Comparison of ENCODE assay signal across 20 mouse cellular contexts in genomic region chr9:51058951-51059521, GRCm38 (mm10). TPM values are rescaled to one million over a fixed set of nuclear protein-coding genes. Genes with fewer than 3 reads are reported as not detected.
DNase-seq lines count a peak whose midpoint lies in the region; ATAC-seq and TF ChIP-seq lines count a peak whose summit lies in the region.
"Had no signal": no experiment of that assay in that cellular context is flagged by ENCODE, and none has a peak within 500 bp of the region (broad histone marks: within the 10 kb centered on the region; RNA-seq: fewer than 3 reads in every experiment).

No protein-coding gene starts in this region.

- ATAC-seq in frontal cortex, adult (ENCODE audit: low TSS enrichment), result peak; percentile 96
- no peak for ATAC-seq in liver, postnatal 0 days
- ATAC-seq: activated CD4-positive, CD25-positive, alpha-beta regulatory T cell, adult 4 months had no signal

- no peaks in the 10 kb centered on the region for H3K27me3 ChIP-seq in liver, postnatal 0 days (ENCODE audit: insufficient read depth, low read length)
- H3K27me3 ChIP-seq: heart, embryonic 13.5 days had no signal

- no peak for TF ChIP-seq CTCF in brain, embryonic 14.5 days (IDR thresholded peaks at IDR 0.05; ENCODE audit: borderline replicate concordance, extremely low read depth, insufficient read depth, insufficient read length)
- no peak for TF ChIP-seq CTCF in liver, postnatal 0 days (IDR thresholded peaks at IDR 0.05; ENCODE audit: low read depth)

- no peak for DNase-seq in frontal cortex, postnatal 25 days (ENCODE audit: low spot score in 2 of 2)
- peak; percentile 19 to 41 for DNase-seq in left cerebral cortex, adult 9 months (ENCODE audit: low spot score in 2 of 2)
- DNase-seq in left cerebral cortex, postnatal 10 days (ENCODE audit: extremely low spot score in 1 of 2, low spot score in 2 of 2), result no peak
- DNase-seq in brain, embryonic 14.5 days (ENCODE audit: low read depth), result peak; percentile 24
- DNase-seq in right cerebral cortex, postnatal 36 days (ENCODE audit: low spot score in 2 of 2), result peak; percentile 10 to 39
- no peak for DNase-seq in lung, postnatal 14 days
- no peak for DNase-seq in liver, postnatal 0 days

- TF ChIP-seq POLR2A in brain, embryonic 14.5 days (IDR thresholded peaks at IDR 0.05; ENCODE audit: borderline replicate concordance, extremely low read depth, insufficient read depth, insufficient read length, poor library complexity, severe bottlenecking), result no peak

- no peak overlapping the region for H3K4me2 ChIP-seq in liver, postnatal 0 days (ENCODE audit: low read depth, low read length)
- H3K4me2 ChIP-seq: heart, embryonic 13.5 days had no signal

- no peak overlapping the region for H3K4me3 ChIP-seq in liver, postnatal 0 days (ENCODE audit: low read depth, low read length)
- H3K4me3 ChIP-seq: forebrain, embryonic 10.5 days; heart, embryonic 13.5 days; hindbrain, embryonic 10.5 days; midbrain, embryonic 10.5 days had no signal

- no peaks in the 10 kb centered on the region for H3K9me3 ChIP-seq in liver, postnatal 0 days (ENCODE audit: low read length)
- H3K9me3 ChIP-seq: forebrain, embryonic 10.5 days; heart, embryonic 13.5 days; hindbrain, embryonic 10.5 days; midbrain, embryonic 10.5 days had no signal

- TF ChIP-seq EP300 in liver, postnatal 0 days (IDR thresholded peaks at IDR 0.05; ENCODE audit: low read depth), result no peak

- WGBS in liver, postnatal 0 days (ENCODE audit: insufficient replicate concordance), result 81% methylated on average over 4 of the region's 4 CpGs

- intact Hi-C loops in left cerebral cortex, postnatal 10 days (cut with DNase I), result no loop called here

- H3K4me1 ChIP-seq in liver, postnatal 0 days (ENCODE audit: insufficient read depth), result no peaks in the 10 kb centered on the region
- H3K4me1 ChIP-seq: forebrain, embryonic 10.5 days; hindbrain, embryonic 10.5 days; midbrain, embryonic 10.5 days had no signal

- H3K27ac ChIP-seq in liver, postnatal 0 days (ENCODE audit: low read depth), result no peak overlapping the region
- H3K27ac ChIP-seq: forebrain, embryonic 10.5 days; heart, embryonic 13.5 days; hindbrain, embryonic 10.5 days; kidney, postnatal 0 days; liver, embryonic 14.5 days; midbrain, embryonic 10.5 days had no signal

- H3K36me3 ChIP-seq in liver, postnatal 0 days (replicated peaks; ENCODE audit: insufficient read depth, low read length), result no peaks in the 10 kb centered on the region
- H3K36me3 ChIP-seq: forebrain, embryonic 10.5 days; hindbrain, embryonic 10.5 days; midbrain, embryonic 10.5 days had no signal

- H3K9ac ChIP-seq in liver, postnatal 0 days (replicated peaks), result no peak overlapping the region
- H3K9ac ChIP-seq: heart, embryonic 13.5 days; liver, embryonic 14.5 days had no signal

RNA-seq across cellular contexts. Expression of gene Btg4, which starts 1.7 kb away (rescaled TPM):
- not detected for total RNA-seq in left cerebral cortex, postnatal 10 days (2021)
- polyA plus RNA-seq in brain, embryonic 14.5 days (2012; rRNA removed), result not detected in 2 replicates
- polyA plus RNA-seq in liver, postnatal 0 days (2015; fragmentation: Nextera tagmentation; extraction: Ambion mirVana), result not detected in 2 replicates
- total RNA-seq: gastrocnemius, adult 8-10 months; MEL had no signal
- polyA plus RNA-seq: activated CD4-positive, CD25-positive, alpha-beta regulatory T cell, adult 4 months; embryonic facial prominence, embryonic 11.5 days; forebrain, embryonic 10.5 days; heart, embryonic 13.5 days; hindbrain, embryonic 10.5 days; intestine, embryonic 14.5 days; kidney, postnatal 0 days; limb, embryonic 11.5 days; liver, embryonic 14.5 days; midbrain, embryonic 10.5 days had no signal

RNA-seq across cellular contexts. Expression of gene Layn, which starts 17.9 kb away (rescaled TPM):
- 10 to 100 TPM; 18.4 to 20.3 TPM for total RNA-seq in left cerebral cortex, postnatal 10 days (2021)
- polyA plus RNA-seq in brain, embryonic 14.5 days (2012; rRNA removed), result 0.71 and 1.4 TPM in 2 replicates
- 0.87 and 1.2 TPM in 2 replicates for polyA plus RNA-seq in liver, postnatal 0 days (2015; fragmentation: Nextera tagmentation; extraction: Ambion mirVana)
- total RNA-seq: MEL had no signal
- polyA plus RNA-seq: activated CD4-positive, CD25-positive, alpha-beta regulatory T cell, adult 4 months had no signal

RNA-seq across cellular contexts. Expression of gene 4833427G06Rik, which starts 42.8 kb away (rescaled TPM):
- total RNA-seq in left cerebral cortex, postnatal 10 days (2021), result under 1 TPM in 1 of 2 experiments, not detected in 1; 0.49 TPM
- polyA plus RNA-seq in brain, embryonic 14.5 days (2012; rRNA removed), result 0.63 and 0.72 TPM in 2 replicates
- not detected in 2 replicates for polyA plus RNA-seq in liver, postnatal 0 days (2015; fragmentation: Nextera tagmentation; extraction: Ambion mirVana)
- total RNA-seq: gastrocnemius, adult 8-10 months; MEL had no signal
- polyA plus RNA-seq: activated CD4-positive, CD25-positive, alpha-beta regulatory T cell, adult 4 months; embryonic facial prominence, embryonic 11.5 days; forebrain, embryonic 10.5 days; heart, embryonic 13.5 days; intestine, embryonic 14.5 days; kidney, postnatal 0 days; limb, embryonic 11.5 days; liver, embryonic 14.5 days; midbrain, embryonic 10.5 days had no signal

RNA-seq across cellular contexts. Expression of gene Sik2, which starts 50.2 kb away (rescaled TPM):
- 10 to 100 TPM; 48.8 to 49.8 TPM for total RNA-seq in left cerebral cortex, postnatal 10 days (2021)
- 17.2 and 20.8 TPM in 2 replicates for polyA plus RNA-seq in brain, embryonic 14.5 days (2012; rRNA removed)
- 4.0 and 5.3 TPM in 2 replicates for polyA plus RNA-seq in liver, postnatal 0 days (2015; fragmentation: Nextera tagmentation; extraction: Ambion mirVana)

Comparison
In these comparisons a context has a peak if more than half of its experiments do, and no peak if none do; other contexts are left out.
1. DNase-seq: peak in left cerebral cortex, adult 9 months (2 of 2), brain, embryonic 14.5 days (single experiment) and right cerebral cortex, postnatal 36 days (2 of 2); none in frontal cortex, postnatal 25 days (0 of 2), left cerebral cortex, postnatal 10 days (0 of 2), lung, postnatal 14 days (single experiment) and liver, postnatal 0 days (single experiment).